Mouse (Mus musculus): Measurements from ENCODE around the gene Pttg1ip. TPM values are rescaled to one million over a fixed set of nuclear protein-coding genes. Genes with fewer than 3 reads are reported as not detected.

Gene Pttg1ip
- polyA plus RNA-seq, 1 experiment from 2014 or later: 67.2 TPM

DNA sequence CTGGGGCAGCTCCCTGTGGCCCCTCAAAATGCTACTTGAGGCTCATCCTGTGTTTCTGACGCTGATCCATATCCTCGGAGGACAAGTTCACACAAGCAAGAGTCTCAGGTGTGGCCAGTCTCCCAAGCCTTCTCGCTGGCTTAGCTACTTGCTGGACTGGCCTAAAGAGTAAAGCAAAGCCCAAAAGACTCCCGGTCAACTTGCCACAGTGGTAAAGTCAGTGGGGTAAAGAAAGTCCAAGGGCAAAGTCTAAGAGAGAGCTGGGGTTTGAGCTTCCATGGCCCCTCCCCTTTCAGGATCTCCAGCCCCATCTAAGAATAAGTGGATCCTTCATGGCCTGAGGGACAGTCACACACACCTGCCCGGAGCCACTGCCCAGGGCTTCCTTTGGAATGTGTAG is 29.4 kb upstream of the Pttg1ip start:
- WGBS: 90% methylated on average over 5 of the region's 5 CpGs
- Histone ChIP-seq H3K27me3 (ENCODE audit: insufficient read depth, poor library complexity, severe bottlenecking) (no peaks in the 10 kb centered on the region), H3K4me3 (no peak overlapping the region), H3K9me3 (no peaks in the 10 kb centered on the region), H3K4me1 (replicated peaks) (no peaks in the 10 kb centered on the region), H3K27ac (no peak overlapping the region), H3K36me3 (no peaks in the 10 kb centered on the region)
- no peak for DNase-seq (ENCODE audit: low spot score)

DNA sequence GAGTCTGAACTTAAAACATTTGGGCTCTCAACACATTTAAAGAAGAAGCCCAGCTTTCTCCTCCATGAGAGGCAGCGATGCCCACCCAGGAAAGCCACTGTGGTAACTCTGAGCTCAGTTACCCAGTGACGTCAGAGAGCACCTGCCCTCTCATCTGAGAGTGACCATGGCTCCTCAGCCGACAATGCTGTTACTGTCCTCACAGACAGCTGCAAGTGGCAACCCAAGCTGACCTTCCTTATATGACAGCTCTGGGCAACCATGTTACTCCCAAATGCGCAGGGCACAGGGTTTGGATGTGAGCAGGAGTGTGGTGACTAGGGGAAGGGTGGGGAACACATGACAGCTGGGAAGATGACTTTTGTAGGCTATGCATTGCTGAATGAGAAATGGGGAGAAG is 28.2 kb upstream of the Pttg1ip start:
- Histone ChIP-seq H3K27me3 (ENCODE audit: insufficient read depth, poor library complexity, severe bottlenecking) (no peaks in the 10 kb centered on the region), H3K36me3 (no peaks in the 10 kb centered on the region), H3K4me3 (no peak overlapping the region), H3K9me3 (no peaks in the 10 kb centered on the region), H3K27ac (no peak overlapping the region), H3K4me1 (replicated peaks) (no peaks in the 10 kb centered on the region)
- WGBS: 79% methylated on average over 4 of the region's 4 CpGs
- DNase-seq (ENCODE audit: low spot score): no peak

DNA sequence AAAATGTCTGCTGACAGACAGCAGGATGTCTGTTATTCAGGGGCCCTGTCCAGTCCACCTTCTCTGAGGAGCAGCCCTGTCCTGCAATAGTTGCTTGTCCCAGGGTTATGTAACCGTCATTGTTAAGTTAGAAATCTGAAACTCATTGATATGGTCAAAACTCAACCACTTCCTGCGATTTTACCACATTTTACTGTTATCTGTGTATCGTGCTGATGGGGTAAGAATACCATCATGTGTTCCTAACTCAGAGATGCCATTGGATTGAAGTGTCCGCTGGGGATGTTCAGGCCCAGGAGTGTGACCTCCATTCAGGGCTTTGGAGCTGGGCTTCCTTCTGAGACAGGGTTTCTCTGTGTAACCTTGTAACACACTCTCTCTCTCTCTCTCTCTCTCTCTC is 26.6 kb upstream of the Pttg1ip start:
- Histone ChIP-seq H3K9me3 (no peaks in the 10 kb centered on the region), H3K4me3 (no peak overlapping the region), H3K27me3 (ENCODE audit: insufficient read depth, poor library complexity, severe bottlenecking) (no peaks in the 10 kb centered on the region), H3K27ac (no peak overlapping the region), H3K36me3 (no peaks in the 10 kb centered on the region), H3K4me1 (replicated peaks) (no peaks in the 10 kb centered on the region)
- no peak for DNase-seq (ENCODE audit: low spot score)
- 87% methylated on average over 4 of the region's 4 CpGs for WGBS

DNA sequence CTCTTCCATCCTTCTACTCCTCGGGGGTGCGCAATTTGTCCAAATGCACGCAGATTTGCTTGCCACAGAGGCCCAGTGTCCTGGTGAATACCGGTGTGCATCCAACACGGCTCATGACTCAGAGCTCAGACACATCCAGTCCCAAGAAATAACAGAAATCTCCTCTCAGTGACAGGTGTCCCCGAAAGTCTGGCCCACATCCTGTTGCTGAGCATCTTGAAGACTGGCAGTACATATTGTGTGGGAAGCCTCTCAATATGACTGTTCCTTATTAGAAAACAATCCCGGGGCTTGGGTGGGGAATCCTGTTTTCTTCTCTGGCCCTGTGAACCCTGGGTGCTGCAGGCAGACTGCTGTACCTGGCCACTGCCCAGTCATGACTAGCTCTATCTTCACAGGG is 24.9 kb upstream of the Pttg1ip start:
- H3K27ac ChIP-seq: no peak overlapping the region
- H3K27me3 ChIP-seq (ENCODE audit: insufficient read depth, poor library complexity, severe bottlenecking): no peaks in the 10 kb centered on the region
- H3K9me3 ChIP-seq: no peaks in the 10 kb centered on the region
- H3K36me3 ChIP-seq: no peaks in the 10 kb centered on the region
- H3K4me3 ChIP-seq: no peak overlapping the region
- DNase-seq (ENCODE audit: low spot score): no peak
- H3K4me1 ChIP-seq (replicated peaks): no peaks in the 10 kb centered on the region
- WGBS: 91% methylated on average over 7 of the region's 7 CpGs

DNA sequence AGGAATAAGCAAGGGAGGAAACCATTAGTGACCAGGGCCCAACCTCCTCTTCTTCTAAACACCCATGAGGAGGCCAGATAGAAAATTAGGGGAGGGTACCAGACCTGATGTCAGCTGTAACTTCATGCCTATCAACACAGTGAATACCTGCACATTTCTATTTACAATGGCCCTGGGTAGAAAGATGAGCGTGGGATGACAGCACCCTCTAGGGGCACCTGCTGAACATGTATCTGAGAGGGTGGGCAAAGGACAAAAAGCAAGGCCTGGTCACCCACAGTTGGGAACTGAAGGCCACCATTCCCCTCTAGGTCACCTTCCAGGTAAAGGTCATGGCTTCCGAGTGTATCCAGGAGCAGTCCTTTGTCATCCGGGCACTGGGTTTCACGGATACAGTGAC is 23.9 kb upstream of the Pttg1ip start:
- WGBS: 88% methylated on average over 4 of the region's 4 CpGs

DNA sequence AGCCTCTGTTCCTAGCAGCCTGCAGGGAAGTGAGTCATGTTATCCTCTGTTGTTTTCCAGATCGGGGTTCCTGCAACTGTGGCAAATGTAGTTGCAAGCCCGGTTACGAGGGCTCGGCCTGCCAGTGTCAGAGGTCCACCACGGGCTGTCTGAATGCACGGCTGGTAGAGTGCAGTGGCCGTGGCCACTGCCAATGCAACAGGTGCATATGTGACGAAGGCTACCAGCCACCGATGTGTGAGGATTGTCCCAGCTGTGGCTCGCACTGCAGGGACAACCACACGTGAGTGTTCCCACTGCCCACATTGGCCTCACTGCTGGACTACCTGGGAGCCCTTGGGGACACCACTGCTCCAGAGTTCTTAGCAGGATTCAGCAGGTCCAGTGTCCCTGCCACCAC is 21.4 kb upstream of the Pttg1ip start:
- H3K36me3 ChIP-seq: no peaks in the 10 kb centered on the region
- WGBS: 86% methylated on average over 11 of the region's 11 CpGs
- DNase-seq (ENCODE audit: low spot score): no peak

More for the DNA sequence above, 23.9 kb upstream of the Pttg1ip start:
- H3K27ac ChIP-seq: no peak overlapping the region
- DNase-seq (ENCODE audit: low spot score): no peak
- H3K9me3 ChIP-seq: no peaks in the 10 kb centered on the region
- H3K27me3 ChIP-seq (ENCODE audit: insufficient read depth, poor library complexity, severe bottlenecking): no peaks in the 10 kb centered on the region
- H3K4me1 ChIP-seq (replicated peaks): no peaks in the 10 kb centered on the region
- no peaks in the 10 kb centered on the region for H3K36me3 ChIP-seq
- H3K4me3 ChIP-seq: no peak overlapping the region

DNA sequence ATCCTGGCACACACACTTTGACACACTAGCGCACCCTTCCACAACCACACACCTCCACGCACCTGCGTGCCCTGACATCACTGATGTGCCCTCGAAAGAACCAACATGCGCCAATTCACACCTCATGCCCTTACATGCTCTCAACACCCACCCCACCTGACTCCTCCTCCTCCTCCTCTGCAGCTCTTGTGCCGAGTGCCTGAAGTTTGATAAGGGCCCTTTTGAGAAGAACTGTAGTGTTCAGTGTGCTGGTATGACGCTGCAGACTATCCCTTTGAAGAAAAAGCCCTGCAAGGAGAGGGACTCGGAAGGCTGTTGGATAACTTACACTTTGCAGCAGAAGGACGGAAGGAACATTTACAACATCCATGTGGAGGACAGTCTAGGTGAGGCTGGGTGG is 20.7 kb upstream of the Pttg1ip start:
- H3K36me3 ChIP-seq: no peaks in the 10 kb centered on the region
- no peak overlapping the region for H3K27ac ChIP-seq
- no peak overlapping the region for H3K4me3 ChIP-seq
- WGBS: 89% methylated on average over 9 of the region's 9 CpGs
- no peak for DNase-seq (ENCODE audit: low spot score)
- no peaks in the 10 kb centered on the region for H3K4me1 ChIP-seq (replicated peaks)
- no peaks in the 10 kb centered on the region for H3K27me3 ChIP-seq (ENCODE audit: insufficient read depth, poor library complexity, severe bottlenecking)
- H3K9me3 ChIP-seq: no peaks in the 10 kb centered on the region

More for the DNA sequence above, 21.4 kb upstream of the Pttg1ip start:
- Histone ChIP-seq H3K4me1 (replicated peaks) (no peaks in the 10 kb centered on the region), H3K4me3 (no peak overlapping the region), H3K27ac (no peak overlapping the region), H3K9me3 (no peaks in the 10 kb centered on the region), H3K27me3 (ENCODE audit: insufficient read depth, poor library complexity, severe bottlenecking) (no peaks in the 10 kb centered on the region)

DNA sequence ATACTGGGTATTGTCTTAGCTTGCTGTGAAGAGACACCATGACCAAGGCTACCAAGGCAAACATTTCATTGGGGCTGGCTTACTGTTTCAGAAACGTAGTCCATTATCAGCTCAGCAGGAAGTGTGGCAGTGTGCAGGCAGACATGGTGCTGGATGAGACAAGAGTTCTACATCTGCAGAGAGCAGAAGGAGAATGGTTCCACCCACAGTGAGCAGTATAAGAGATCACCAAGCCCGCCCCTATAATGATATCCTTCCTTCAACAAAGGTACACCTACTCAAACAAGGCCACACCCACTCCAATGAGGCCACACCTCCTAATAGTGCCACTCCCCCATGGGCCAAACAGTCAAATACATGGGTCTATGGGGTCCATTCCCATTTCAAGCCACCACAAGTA is 20.0 kb upstream of the Pttg1ip start:
- 71% methylated on average over 2 of the region's 2 CpGs for WGBS
- Histone ChIP-seq H3K9me3 (no peaks in the 10 kb centered on the region), H3K4me3 (no peak overlapping the region), H3K4me1 (replicated peaks) (no peaks in the 10 kb centered on the region), H3K27ac (no peak overlapping the region), H3K36me3 (no peaks in the 10 kb centered on the region), H3K27me3 (ENCODE audit: insufficient read depth, poor library complexity, severe bottlenecking) (no peaks in the 10 kb centered on the region)
- no peak for DNase-seq (ENCODE audit: low spot score)

DNA sequence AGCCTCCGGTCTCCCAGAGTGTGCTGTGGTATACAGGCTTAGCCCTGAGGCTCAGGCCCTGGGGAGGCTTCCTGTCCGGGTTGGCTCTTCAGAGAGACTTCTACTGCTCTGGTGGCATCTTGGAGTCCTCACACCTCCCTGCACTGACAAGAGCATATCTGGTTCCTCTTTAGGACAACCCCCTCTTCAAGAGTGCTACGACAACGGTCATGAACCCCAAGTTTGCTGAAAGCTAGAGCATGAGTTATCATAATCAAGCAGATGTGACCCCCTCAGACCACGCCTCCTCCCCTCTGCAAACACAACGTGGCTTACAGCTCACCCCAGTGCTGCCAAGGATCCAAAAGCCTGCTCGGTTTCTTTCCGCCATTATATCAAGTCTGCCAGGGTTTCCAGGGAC is 16.5 kb upstream of the Pttg1ip start:
- DNase-seq (ENCODE audit: low spot score): no peak
- no peaks in the 10 kb centered on the region for H3K9me3 ChIP-seq
- no peak overlapping the region for H3K4me3 ChIP-seq
- 88% methylated on average over 8 of the region's 8 CpGs for WGBS
- H3K27me3 ChIP-seq (ENCODE audit: insufficient read depth, poor library complexity, severe bottlenecking): no peaks in the 10 kb centered on the region; the same call in 1 of the 2 replicates
- no peaks in the 10 kb centered on the region for H3K36me3 ChIP-seq
- no peak overlapping the region for H3K27ac ChIP-seq
- peaks cover 13% of the 10 kb centered on the region for H3K4me1 ChIP-seq (replicated peaks)

DNA sequence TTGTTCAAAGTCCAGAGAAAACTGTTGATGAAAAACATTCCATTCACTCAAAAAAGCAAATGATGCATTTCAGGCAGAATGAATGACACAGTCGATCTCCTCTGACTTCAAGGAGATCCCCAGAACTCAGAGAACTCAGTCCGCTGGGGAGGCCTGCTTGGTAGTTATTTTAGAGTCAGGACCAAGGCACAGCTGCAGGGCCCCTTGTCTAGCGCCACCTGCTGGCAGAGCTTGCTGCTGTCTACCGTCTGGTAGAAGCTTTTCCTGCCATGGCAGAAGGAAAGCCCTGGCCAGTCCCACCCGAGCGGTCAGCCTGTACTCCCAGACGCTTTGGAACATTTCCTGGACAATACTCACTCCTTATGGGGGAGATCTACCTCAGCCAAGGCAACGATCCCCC is 14.9 kb upstream of the Pttg1ip start:
- Histone ChIP-seq H3K27ac (no peak overlapping the region), H3K4me3 (no peak overlapping the region), H3K27me3 (ENCODE audit: insufficient read depth, poor library complexity, severe bottlenecking) (no peaks in the 10 kb centered on the region; the same call in 1 of the 2 replicates), H3K4me1 (replicated peaks) (peaks cover 14% of the 10 kb centered on the region), H3K9me3 (no peaks in the 10 kb centered on the region), H3K36me3 (no peaks in the 10 kb centered on the region)
- peak; percentile 75 for DNase-seq (ENCODE audit: low spot score)
- 34% methylated on average over 8 of the region's 8 CpGs for WGBS

DNA sequence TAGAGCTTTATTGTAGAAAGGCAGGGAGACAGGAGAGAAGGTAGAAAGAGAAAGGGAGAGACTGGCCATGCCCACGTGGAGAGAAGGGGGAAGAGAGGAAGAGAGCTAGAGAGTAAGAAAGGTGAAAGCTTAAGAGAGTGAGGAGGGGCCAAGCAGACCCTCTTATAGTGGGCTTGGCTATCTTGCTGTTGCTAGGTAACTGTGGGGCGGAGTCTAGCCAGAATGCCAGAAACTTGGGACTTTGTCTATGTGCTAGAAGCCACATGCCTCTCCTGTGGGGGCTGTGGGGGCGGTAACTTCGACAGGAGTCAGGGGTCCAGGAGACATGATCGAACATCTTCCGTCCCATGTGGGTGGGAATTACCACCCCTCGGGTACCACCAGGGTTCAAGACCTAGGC is 12.0 kb upstream of the Pttg1ip start:
- H3K4me1 ChIP-seq (replicated peaks): peaks cover 14% of the 10 kb centered on the region
- 39% methylated on average over 7 of the region's 7 CpGs for WGBS
- H3K27ac ChIP-seq: peak overlapping the region; percentile 45; the same call in 1 of the 2 replicates
- DNase-seq (ENCODE audit: low spot score): no peak
- no peaks in the 10 kb centered on the region; the same call in 1 of the 2 replicates for H3K27me3 ChIP-seq (ENCODE audit: insufficient read depth, poor library complexity, severe bottlenecking)
- H3K36me3 ChIP-seq: no peaks in the 10 kb centered on the region
- no peaks in the 10 kb centered on the region for H3K9me3 ChIP-seq
- H3K4me3 ChIP-seq: no peak overlapping the region

DNA sequence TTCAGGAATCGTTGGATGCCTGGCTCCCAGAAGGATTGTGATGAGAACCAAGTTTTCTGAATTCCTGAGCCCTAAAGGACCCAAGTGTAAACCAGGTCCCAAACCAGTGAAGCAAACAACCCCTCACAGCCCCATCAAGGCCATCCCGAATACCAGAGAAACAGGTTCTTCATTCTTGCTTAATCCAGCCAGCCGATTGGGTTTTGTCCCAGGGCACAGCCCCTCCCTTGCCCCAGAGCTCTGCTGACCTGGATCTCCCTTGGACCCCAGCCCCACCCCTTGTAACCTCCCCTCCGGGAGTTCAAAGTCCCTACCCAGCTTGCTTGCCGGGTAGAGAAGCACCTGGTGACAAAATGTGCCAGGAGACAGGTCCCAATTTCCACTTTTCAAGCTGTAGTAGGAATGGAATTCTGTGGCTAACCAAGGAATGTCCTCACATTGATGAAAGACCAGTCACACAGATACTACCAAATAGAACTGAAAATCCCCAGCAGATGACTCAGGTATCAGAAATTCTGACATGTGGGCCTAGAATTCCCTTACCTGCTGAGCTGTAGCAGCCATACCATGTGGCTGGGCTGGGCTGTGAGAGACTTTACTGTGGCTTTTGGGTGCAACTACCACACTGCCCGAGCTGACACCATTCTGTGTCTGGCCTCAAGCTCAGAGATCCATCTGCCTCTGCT is 11.4 kb upstream of the Pttg1ip start:
- Histone ChIP-seq H3K9me3 (no peaks in the 10 kb centered on the region), H3K27ac (no peak overlapping the region), H3K4me3 (no peak overlapping the region), H3K27me3 (ENCODE audit: insufficient read depth, poor library complexity, severe bottlenecking) (no peaks in the 10 kb centered on the region; the same call in 1 of the 2 replicates), H3K36me3 (no peaks in the 10 kb centered on the region), H3K4me1 (replicated peaks) (peaks cover 14% of the 10 kb centered on the region)
- WGBS: 56% methylated on average over 6 of the region's 6 CpGs
- DNase-seq (ENCODE audit: low spot score): no peak

DNA sequence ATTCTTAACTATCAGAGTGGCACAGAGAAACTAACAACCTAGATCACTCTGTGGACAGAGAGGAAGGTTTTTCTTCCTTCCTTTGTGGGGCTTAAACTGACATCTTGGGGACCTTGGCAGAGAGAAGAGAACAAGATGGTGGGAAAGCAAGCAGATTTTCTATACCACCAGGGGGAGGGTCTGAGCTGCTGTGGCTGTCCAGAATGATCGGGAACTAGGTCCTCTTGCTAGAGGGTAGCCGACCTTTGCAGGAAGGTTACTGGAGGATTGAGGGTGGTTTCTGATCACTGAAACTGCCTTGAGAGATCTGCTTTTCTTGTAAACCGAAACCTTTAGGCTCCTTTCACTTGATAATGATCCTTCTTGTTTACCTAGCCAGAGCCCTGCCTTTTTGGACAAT is 9.3 kb upstream of the Pttg1ip start:
- WGBS: 35% methylated on average over 3 of the region's 3 CpGs
- H3K4me3 ChIP-seq: no peak overlapping the region
- H3K36me3 ChIP-seq: no peaks in the 10 kb centered on the region
- H3K27ac ChIP-seq: no peak overlapping the region
- H3K27me3 ChIP-seq (ENCODE audit: insufficient read depth, poor library complexity, severe bottlenecking): no peaks in the 10 kb centered on the region; the same call in 1 of the 2 replicates
- DNase-seq (ENCODE audit: low spot score): no peak
- H3K9me3 ChIP-seq: no peaks in the 10 kb centered on the region
- peaks cover 14% of the 10 kb centered on the region for H3K4me1 ChIP-seq (replicated peaks)

DNA sequence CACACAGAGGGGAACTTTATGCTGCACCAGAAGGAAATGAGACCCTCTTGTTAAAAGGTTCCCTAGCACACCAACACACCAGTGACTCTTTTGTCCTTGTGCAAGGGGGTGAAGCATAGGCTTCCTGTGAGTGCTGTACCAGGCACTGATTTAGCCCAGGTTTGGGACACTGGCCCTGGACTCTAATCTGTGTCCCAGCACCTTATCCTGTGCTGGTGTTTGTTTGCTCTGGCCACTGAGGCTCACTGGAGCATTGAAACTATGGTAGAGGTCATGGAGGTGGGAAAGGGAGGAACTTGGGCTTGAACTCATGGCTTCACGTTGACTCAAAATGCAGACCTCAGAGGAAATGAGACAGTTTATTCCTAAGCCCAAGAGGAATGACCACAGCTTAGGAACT is 8.4 kb upstream of the Pttg1ip start:
- H3K27me3 ChIP-seq (ENCODE audit: insufficient read depth, poor library complexity, severe bottlenecking): no peaks in the 10 kb centered on the region; the same call in 1 of the 2 replicates
- no peak for DNase-seq (ENCODE audit: low spot score)
- H3K4me1 ChIP-seq (replicated peaks): peaks cover 14% of the 10 kb centered on the region
- no peaks in the 10 kb centered on the region for H3K9me3 ChIP-seq
- WGBS: 81% methylated on average over 1 of the region's 1 CpGs
- H3K4me3 ChIP-seq: no peak overlapping the region
- H3K36me3 ChIP-seq: no peaks in the 10 kb centered on the region
- H3K27ac ChIP-seq: no peak overlapping the region

All from hindbrain, embryonic 10.5 days (tissue).